Mouse (Mus musculus) liver, embryonic 16.5 days (tissue): ENCODE measurements around the gene Neu2. TPM values are rescaled to one million over a fixed set of nuclear protein-coding genes. Genes with fewer than 3 reads are reported as not detected.

ENCODE experiments used
- ATAC-seq: fragments of 200-750 bp; cut with Nextera tagmentation; 2 replicates; pipeline ENCODE4 v1.8.0; 2017; ENCODE audit warnings: low read depth, mild to moderate bottlenecking, moderate number of reproducible peaks, moderate library complexity
- H3K27ac ChIP-seq: fragments of 300-500 bp; sonication (generic); 2 replicates; pipeline ENCODE4 v1.5.1; 2014; ENCODE audit warnings: mild to moderate bottlenecking, low read length
- H3K27me3 ChIP-seq: fragments of 300-500 bp; sonication (generic); 2 replicates; pipeline ENCODE4 v1.6.1; 2014; ENCODE audit warnings: low read depth, low read length, mixed read lengths; ENCODE audit not compliant: control insufficient read depth, insufficient read depth
- H3K36me3 ChIP-seq: fragments of 300-500 bp; sonication (generic); 2 replicates; pipeline ENCODE4 v1.6.1; 2014; ENCODE audit warnings: mild to moderate bottlenecking; ENCODE audit not compliant: control insufficient read depth, insufficient read depth
- H3K4me1 ChIP-seq: fragments of 300-500 bp; sonication (generic); 2 replicates; pipeline ENCODE4 v1.6.1; 2014; ENCODE audit warnings: low read depth, low read length, mixed read lengths; ENCODE audit not compliant: control insufficient read depth
- H3K4me2 ChIP-seq: fragments of 300-500 bp; sonication (generic); 2 replicates; pipeline ENCODE4 v1.6.1; 2014; ENCODE audit warnings: low read depth, low read length, mixed read lengths
- H3K4me3 ChIP-seq: fragments of 300-500 bp; sonication (generic); 2 replicates; pipeline ENCODE4 v1.5.1; 2014; ENCODE audit warnings: low read depth, mild to moderate bottlenecking, low read length
- H3K9ac ChIP-seq: fragments of 300-500 bp; sonication (generic); 2 replicates; pipeline ENCODE4 v1.6.1; 2014; ENCODE audit warnings: low read depth, low read length
- H3K9me3 ChIP-seq: fragments of 300-500 bp; sonication (generic); replicated peaks from 2 replicates; pipeline ENCODE4 v1.6.1; 2016; ENCODE audit warnings: low read length; ENCODE audit not compliant: control insufficient read depth
- WGBS: fragments of 180-500 bp; shearing (Covaris S2); extraction: QIAGEN DNeasy Blood & Tissue Kit; methylation state at CpG from one replicate; pipeline ENCODE4 v1.1.7; 2014; ENCODE audit not compliant: insufficient replicate concordance; 5-methylcytosine and 5-hydroxymethylcytosine counted together
- polyA plus RNA-seq: library from polyadenylated mRNA; unstranded; fragments of >200 nt; fragmentation: Nextera tagmentation; extraction: Ambion mirVana; gene quantifications from 2 replicates; pipeline ENCODE4 v1.2.1, GENCODE M21; 2015

Gene Neu2
- polyA plus RNA-seq, 1 experiment from 2014 or later = 0.65 TPM

DNA sequence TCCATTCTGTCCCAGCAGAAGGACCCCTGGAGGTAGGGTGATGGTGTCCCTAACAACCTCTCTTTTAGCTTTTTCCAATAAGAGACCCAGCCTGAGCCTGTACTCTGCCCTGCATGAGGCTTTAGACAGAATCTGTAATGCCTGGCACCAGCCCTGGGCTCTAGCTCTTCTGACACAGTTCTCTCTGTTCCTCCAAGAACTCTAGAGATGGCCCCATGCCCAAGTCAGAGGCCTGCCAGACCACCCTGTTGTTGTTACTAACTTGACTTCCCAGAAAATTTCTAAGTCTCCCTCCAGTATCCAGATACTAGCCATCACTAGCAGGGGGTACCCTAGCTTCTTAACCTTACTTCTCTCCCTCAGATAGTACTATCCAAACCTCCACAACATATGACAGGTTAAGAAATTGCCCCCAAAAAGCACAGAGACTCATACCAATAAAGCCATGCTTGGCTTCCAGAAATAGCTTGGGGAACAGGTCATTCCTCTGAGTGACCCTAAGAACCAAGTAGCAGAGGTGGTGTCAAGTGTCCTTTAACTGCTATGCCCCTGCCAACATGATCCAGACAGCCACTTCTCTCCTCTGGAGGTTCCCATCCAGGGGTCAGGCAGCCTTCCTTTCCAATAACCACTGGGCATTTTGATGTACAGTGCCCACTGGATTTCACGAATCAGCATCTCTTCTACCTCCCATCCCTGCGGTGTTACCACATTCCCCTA is 105.0 kb downstream of the Neu2 start:
- Histone ChIP-seq H3K27ac (no peak overlapping the region), H3K36me3 (no peaks in the 10 kb centered on the region), H3K27me3 (no peaks in the 10 kb centered on the region), H3K4me3 (no peak overlapping the region), H3K4me1 (no peaks in the 10 kb centered on the region; the same call in 1 of the 2 replicates), H3K9ac (no peak overlapping the region), H3K4me2 (no peak overlapping the region), H3K9me3 (no peaks in the 10 kb centered on the region)
- WGBS = 82% methylated on average over 2 of the region's 2 CpGs
- no peak for ATAC-seq

DNA sequence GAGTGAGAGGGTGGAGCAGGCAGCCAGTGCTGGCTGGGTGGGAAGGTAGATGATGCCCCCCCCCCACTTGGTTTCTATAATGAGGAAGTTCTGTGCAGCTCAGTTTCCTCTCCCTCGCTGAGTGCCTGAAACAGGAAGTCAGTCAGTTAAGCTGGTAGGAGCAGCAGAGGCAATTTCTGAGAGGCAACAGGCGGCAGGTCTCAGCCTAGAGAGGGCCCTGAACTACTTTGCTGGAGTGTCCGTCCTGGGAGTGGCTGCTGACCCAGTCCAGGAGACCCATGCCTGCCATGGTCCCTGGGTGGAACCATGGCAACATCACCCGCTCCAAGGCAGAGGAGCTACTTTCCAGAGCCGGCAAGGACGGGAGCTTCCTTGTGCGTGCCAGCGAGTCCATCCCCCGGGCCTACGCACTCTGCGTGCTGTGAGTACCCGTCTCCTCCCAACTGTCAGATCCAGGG is 110.6 kb downstream of the Neu2 start, which contains the start of gene Inpp5d:
TSS of gene Inpp5d (plus strand) at position 102 of the 458 bp plus-strand sequence.
- Histone ChIP-seq H3K27me3 (no peaks in the 10 kb centered on the region), H3K4me1 (peaks cover 49% of the 10 kb centered on the region), H3K4me3 (peak within 1 kb of the TSS; percentile 61), H3K36me3 (no peaks in the 10 kb centered on the region), H3K9me3 (no peaks in the 10 kb centered on the region), H3K4me2 (peak within 1 kb of the TSS; percentile 68), H3K9ac (peak within 1 kb of the TSS; percentile 73), H3K27ac (peak within 1 kb of the TSS; percentile 85)
- WGBS = 18% methylated on average over 12 of the region's 12 CpGs
- peak; percentile 59 for ATAC-seq

DNA sequence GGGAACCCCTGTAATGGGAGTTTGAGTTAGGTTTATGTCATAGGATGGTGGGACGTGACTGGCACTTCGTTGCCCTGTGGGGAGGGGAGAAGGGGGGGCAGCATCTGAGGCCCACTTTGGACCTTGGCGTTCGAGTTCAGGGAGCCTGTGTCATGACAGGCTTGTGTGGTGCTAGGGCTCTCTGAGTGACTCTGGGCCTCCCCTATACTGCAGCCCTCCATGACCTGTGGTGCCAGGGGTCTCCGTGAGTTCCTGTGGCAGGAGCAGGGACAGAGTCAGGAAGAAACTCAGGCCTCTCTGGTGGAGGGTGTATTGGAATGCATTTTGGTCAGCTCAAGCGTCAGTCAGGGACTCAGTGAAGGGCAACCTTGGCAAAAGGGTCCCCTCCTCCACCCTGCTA is 111.0 kb downstream of the Neu2 start:
- peak overlapping the region; percentile 68 for H3K4me2 ChIP-seq
- peak overlapping the region; percentile 73 for H3K9ac ChIP-seq
- ATAC-seq = peak; percentile 8; the same call in 1 of the 2 replicates
- H3K27me3 ChIP-seq = no peaks in the 10 kb centered on the region
- H3K36me3 ChIP-seq = no peaks in the 10 kb centered on the region
- H3K9me3 ChIP-seq = no peaks in the 10 kb centered on the region
- peaks cover 51% of the 10 kb centered on the region for H3K4me1 ChIP-seq
- peak overlapping the region; percentile 61 for H3K4me3 ChIP-seq
- H3K27ac ChIP-seq = peak overlapping the region; percentile 85
- 20% methylated on average over 6 of the region's 6 CpGs for WGBS

DNA sequence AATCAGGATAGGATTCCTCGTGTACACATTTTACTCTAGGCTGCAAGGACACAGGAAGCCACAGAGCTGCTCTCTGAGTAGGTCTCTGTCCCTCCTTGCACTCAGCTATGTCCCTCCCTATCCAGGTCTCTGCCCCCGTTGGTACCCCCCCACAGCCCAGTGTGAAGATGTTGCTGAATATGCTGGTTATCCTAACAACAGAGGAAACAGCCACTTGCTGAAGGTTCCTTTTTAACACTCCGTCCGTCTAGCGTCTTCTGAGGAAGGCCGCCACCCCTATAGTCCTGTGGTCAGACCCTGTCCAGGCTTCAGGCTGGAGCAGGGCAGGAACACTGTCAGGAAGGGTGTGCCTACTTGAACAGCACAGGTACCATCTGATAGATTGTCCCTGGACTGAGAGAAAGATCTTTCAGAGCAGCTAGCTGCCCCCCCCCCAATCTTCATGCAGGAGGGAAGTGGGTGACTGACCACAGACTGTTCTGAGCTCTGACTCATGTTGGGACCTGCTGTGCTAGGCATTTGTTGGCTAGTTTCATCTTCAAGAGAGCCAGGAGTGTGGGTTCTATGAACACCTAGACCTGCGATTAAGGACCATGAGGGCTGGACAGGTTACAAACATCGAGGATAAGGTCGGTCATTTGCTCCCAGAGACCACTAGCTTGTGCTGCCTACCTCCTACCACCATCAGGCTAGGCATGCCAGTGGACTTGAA is 111.6 kb downstream of the Neu2 start:
- ATAC-seq = no peak
- Histone ChIP-seq H3K9ac (peak overlapping the region; percentile 73), H3K4me1 (peaks cover 56% of the 10 kb centered on the region), H3K36me3 (no peaks in the 10 kb centered on the region), H3K4me3 (peak overlapping the region; percentile 61), H3K27ac (peak overlapping the region; percentile 85), H3K9me3 (no peaks in the 10 kb centered on the region), H3K4me2 (peak overlapping the region; percentile 68), H3K27me3 (no peaks in the 10 kb centered on the region)
- 21% methylated on average over 9 of the region's 9 CpGs for WGBS

DNA sequence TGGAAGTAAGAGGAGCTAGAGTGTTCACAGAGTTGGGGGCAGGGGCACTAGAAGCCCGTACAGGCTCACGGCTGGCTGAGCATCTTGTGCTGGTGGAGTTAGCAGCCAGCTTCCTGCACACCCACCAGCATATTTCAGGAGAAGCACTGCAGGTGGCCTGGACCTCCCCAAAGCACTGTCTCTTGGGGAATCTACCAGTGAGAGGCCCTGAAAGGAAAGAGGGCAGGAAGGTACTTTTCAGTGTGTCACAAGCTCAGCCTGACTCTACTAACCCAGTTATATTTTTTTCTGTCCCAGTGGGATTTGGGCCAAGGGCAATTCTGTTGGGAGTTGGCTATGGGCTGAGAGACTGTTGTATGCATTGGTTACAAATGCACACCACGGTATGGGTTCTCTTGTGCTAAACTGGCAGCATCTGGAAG is 112.2 kb downstream of the Neu2 start:
- 25% methylated on average over 3 of the region's 3 CpGs for WGBS
- peak overlapping the region; percentile 61 for H3K4me3 ChIP-seq
- no peaks in the 10 kb centered on the region for H3K9me3 ChIP-seq
- peaks cover 62% of the 10 kb centered on the region for H3K4me1 ChIP-seq
- H3K9ac ChIP-seq = peak overlapping the region; percentile 26; the same call in 1 of the 2 replicates
- no peaks in the 10 kb centered on the region for H3K27me3 ChIP-seq
- no peaks in the 10 kb centered on the region for H3K36me3 ChIP-seq
- no peak; the same call in 1 of the 2 replicates for ATAC-seq
- peak overlapping the region; percentile 68 for H3K4me2 ChIP-seq
- H3K27ac ChIP-seq = peak overlapping the region; percentile 85

DNA sequence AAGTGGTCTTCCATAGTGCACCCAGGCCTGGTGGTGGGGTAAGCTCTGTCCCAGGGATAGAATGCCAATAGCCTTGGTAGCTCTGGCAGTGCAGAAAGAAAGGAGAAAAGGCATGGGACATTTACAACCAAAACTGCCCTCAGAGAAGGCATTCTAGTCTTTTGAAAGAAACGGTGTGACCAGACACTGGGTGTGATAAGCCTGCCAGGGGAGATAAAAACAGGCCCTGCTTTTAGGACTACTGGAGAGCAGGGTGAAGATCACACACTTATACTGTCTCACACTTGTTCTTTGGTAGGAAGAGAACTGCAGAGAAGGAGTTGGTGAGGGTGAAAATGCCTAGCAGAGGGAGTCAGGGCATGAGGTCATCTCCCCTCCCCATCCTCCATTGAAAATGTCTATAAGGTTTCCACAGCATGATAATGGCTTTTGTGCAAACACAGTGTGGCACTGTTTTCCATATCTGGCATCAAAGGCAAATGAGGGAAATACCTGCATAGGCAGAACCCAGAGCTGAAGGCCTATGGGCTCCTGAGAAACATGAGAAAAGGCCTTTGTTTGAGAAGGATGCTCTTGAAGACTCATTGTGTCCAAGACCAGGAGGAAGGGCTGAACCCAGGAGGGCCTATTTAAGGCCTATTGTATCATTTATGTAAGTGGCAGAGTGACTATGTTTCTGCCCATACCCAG is 114.4 kb downstream of the Neu2 start:
- H3K9ac ChIP-seq = peak overlapping the region; percentile 27; the same call in 1 of the 2 replicates
- peak; percentile 31 for ATAC-seq
- WGBS = 6% methylated on average over 1 of the region's 1 CpGs
- H3K4me2 ChIP-seq = peak overlapping the region; percentile 14
- H3K4me1 ChIP-seq = peaks cover 80% of the 10 kb centered on the region
- no peak overlapping the region for H3K4me3 ChIP-seq
- peak overlapping the region; percentile 45 for H3K27ac ChIP-seq
- H3K27me3 ChIP-seq = no peaks in the 10 kb centered on the region
- no peaks in the 10 kb centered on the region for H3K9me3 ChIP-seq
- H3K36me3 ChIP-seq = no peaks in the 10 kb centered on the region

DNA sequence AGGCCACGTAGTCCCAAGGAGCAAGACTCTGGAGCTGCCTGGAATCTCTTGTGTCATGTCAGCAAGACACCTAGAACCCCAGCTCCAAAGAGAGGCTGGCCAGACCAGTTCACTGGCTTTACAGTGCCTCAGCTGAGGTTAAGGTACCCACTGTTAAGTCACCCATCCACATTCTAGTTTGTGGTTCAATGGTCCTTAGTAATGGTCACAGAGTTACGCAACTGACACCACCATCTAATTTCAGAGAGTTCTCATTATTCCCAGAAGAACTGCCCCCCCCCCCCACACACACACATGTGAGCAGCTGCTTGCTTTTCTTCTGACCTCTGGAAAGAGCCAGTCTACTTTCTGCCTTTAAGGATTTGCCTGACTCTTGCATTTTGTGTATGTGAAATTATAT is 115.1 kb downstream of the Neu2 start:
- no peak overlapping the region for H3K4me3 ChIP-seq
- H3K36me3 ChIP-seq = no peaks in the 10 kb centered on the region
- ATAC-seq = no peak
- H3K27me3 ChIP-seq = no peaks in the 10 kb centered on the region
- no peak overlapping the region for H3K9ac ChIP-seq
- WGBS = 76% methylated on average over 2 of the region's 2 CpGs
- H3K27ac ChIP-seq = peak overlapping the region; percentile 45
- no peak overlapping the region for H3K4me2 ChIP-seq
- H3K4me1 ChIP-seq = peaks cover 86% of the 10 kb centered on the region
- H3K9me3 ChIP-seq = no peaks in the 10 kb centered on the region

DNA sequence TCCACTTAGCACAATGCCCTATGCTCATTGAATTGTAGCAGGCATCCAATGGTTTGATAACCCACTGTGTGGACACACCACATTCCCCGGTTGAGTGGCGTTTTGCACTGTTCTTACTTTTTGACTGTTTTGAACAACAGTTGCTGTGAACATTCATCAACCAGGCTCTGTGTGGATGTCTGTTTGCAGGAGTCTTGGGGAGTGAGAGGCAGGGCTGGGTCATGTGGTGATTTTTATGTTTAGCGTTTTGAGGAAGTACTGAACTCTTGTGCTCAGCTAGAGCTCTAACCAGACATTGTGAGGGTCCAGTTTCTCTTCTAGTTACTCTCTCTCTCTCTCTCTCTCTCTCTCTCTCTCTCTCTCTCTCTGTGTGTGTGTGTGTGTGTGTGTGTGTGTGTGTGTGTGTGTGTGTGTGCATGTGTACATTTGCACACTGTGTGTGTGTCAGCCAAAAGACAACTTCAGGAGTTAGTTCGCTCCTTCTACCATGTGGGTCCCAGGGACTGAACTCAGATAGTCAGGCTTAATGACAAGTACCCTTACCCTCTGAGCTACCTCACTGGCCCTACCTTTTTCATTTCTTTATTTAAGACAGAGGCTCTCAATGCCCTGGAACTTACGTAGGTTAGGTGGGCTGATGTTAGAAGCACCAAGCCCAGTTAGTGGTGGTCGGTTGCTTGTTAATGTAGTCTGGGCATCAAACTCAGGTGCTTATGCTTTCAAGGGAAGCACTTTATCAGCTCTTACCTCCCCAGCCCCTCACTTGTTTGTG is 115.8 kb downstream of the Neu2 start:
- Histone ChIP-seq H3K4me2 (peak overlapping the region; percentile 8; the same call in 1 of the 2 replicates), H3K4me3 (no peak overlapping the region), H3K27me3 (no peaks in the 10 kb centered on the region), H3K9ac (no peak overlapping the region), H3K27ac (peak overlapping the region; percentile 69), H3K4me1 (peaks cover 86% of the 10 kb centered on the region), H3K9me3 (no peaks in the 10 kb centered on the region), H3K36me3 (no peaks in the 10 kb centered on the region)
- no peak for ATAC-seq
- WGBS = 45% methylated on average over 6 of the region's 6 CpGs
